Mouse (Mus musculus) cerebellum, adult 9-10 months (tissue): ENCODE data around the gene Adam12.
"Not testable (repeated sequence)": the region's sequence is repeated elsewhere in the genome, so short reads cannot be mapped to it uniquely, and the experiment has no call there.

Experiments used
- DNase-seq: peaks from one replicate; pipeline ENCODE4 v3.0.0; 2022

Gene Adam12

GRCm38 (mm10) chr7:133923994-133924393 lies 308.0 kb downstream of the Adam12 start:
- DNase-seq: no peak

- no peak for DNase-seq
Measured at GRCm38 (mm10) chr7:133921291-133921690, 310.7 kb downstream of the Adam12 start.

- DNase-seq: no peak
Measured at GRCm38 (mm10) chr7:133920724-133921123, 311.2 kb downstream of the Adam12 start.

GRCm38 (mm10) chr7:133919918-133920317 lies 312.0 kb downstream of the Adam12 start:
- no peak for DNase-seq

GRCm38 (mm10) chr7:133919306-133919705 lies 312.6 kb downstream of the Adam12 start:
- no peak for DNase-seq

GRCm38 (mm10) chr7:133916230-133916629 lies 315.7 kb downstream of the Adam12 start:
- no peak for DNase-seq

GRCm38 (mm10) chr7:133911881-133912280 lies 320.1 kb downstream of the Adam12 start:
- no peak for DNase-seq

GRCm38 (mm10) chr7:133909833-133910375 lies 322.0 kb downstream of the Adam12 start:
- no peak for DNase-seq

GRCm38 (mm10) chr7:133908966-133909365 lies 323.0 kb downstream of the Adam12 start:
- DNase-seq: no peak

- DNase-seq: no peak
Measured at GRCm38 (mm10) chr7:133899391-133899790, 332.6 kb downstream of the Adam12 start.

GRCm38 (mm10) chr7:133891796-133892195 lies 340.1 kb downstream of the Adam12 start:
- no peak for DNase-seq

- DNase-seq: no peak
Measured at GRCm38 (mm10) chr7:133891298-133891697, 340.6 kb downstream of the Adam12 start.

GRCm38 (mm10) chr7:133889986-133890385 lies 342.0 kb downstream of the Adam12 start:
- DNase-seq: no peak

GRCm38 (mm10) chr7:133888926-133889920 lies 342.7 kb downstream of the Adam12 start:
- DNase-seq: no peak

- DNase-seq: not testable (repeated sequence)
Measured at GRCm38 (mm10) chr7:133884759-133885431, 347.1 kb downstream of the Adam12 start.

GRCm38 (mm10) chr7:133879761-133880160 lies 352.2 kb downstream of the Adam12 start:
- DNase-seq: no peak

GRCm38 (mm10) chr7:133876646-133877342 lies 355.2 kb downstream of the Adam12 start:
- no peak for DNase-seq

GRCm38 (mm10) chr7:133876139-133876538 lies 355.8 kb downstream of the Adam12 start:
- DNase-seq: no peak

- DNase-seq: no peak
Measured at GRCm38 (mm10) chr7:133872701-133873100, 359.2 kb downstream of the Adam12 start.

GRCm38 (mm10) chr7:133870265-133870664 lies 361.7 kb downstream of the Adam12 start:
- DNase-seq: no peak

- DNase-seq: no peak
Measured at GRCm38 (mm10) chr7:133863684-133864083, 368.3 kb downstream of the Adam12 start.

- no peak for DNase-seq
Measured at GRCm38 (mm10) chr7:133863151-133863550, 368.8 kb downstream of the Adam12 start.

- no peak for DNase-seq
Measured at GRCm38 (mm10) chr7:133862723-133863122, 369.2 kb downstream of the Adam12 start.
